Mouse (Mus musculus): ENCODE measurements around the gene Gm5148. TPM values are rescaled to one million over a fixed set of nuclear protein-coding genes. Genes with fewer than 3 reads are reported as not detected.

The Gm5148 gene
- 1 to 10 TPM; 3.3 to 3.4 TPM for total RNA-seq (2021)

DNA sequence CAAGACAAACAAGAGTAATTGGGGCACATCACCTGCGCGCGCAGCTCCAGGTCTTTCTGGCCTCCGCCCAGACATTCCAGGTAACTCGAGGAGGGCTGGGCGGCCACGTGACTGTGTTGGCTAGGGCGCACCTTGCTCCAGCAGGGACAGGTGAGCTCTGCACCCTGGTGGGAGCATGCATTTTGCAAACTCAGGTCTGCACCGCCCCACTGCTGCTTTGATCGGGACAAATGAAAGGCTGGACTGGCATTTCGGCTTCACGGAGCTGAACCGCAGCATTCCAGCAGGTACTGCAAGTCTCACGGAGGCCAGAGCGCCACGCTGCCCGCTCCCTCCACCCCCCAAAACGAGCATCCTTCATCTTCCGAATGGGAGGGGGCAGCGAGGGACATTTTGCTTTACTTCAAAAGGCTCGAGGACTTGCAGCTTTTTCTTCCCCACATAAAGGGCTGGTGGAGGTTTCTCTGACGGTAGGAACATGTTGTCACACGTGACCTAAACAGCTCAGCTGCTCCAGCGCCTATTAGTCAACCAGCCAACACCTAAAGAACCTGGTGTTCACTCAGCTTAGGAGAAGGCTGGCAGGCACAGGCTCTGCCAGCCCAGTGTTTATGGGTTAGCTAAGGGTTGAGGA is at the start of gene Gm5148:
Gene Gm5148 (minus strand): TSS at position 320 of the 634 bp plus-strand sequence.
- DNase-seq (ENCODE audit: low spot score in 2 of 2): peak; percentile 58 to 65
- intact Hi-C loops (cut with DNase I): no loop called here

DNA sequence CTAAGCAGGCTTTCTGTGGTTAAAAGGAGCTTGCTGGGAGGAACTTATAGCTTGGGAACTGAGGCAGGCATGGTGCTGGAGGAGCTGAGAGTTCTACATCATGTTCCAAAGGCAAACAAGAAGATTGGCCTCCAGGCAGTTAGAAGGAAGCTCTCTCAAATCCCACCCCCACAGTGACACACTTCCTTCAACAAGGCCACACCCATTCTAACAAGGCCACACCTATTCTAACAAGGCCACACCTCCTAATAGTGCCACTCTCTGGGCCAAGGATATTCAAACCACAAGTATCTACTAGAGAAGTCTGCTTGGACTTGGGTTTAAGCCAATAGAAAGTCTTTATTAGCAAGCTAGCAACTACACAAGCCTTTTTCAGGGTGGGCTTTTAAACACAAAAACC is 46.7 kb upstream of the Gm5148 start:
- intact Hi-C loops (cut with DNase I): no loop called here
- no peak for DNase-seq (ENCODE audit: low spot score in 2 of 2)

DNA sequence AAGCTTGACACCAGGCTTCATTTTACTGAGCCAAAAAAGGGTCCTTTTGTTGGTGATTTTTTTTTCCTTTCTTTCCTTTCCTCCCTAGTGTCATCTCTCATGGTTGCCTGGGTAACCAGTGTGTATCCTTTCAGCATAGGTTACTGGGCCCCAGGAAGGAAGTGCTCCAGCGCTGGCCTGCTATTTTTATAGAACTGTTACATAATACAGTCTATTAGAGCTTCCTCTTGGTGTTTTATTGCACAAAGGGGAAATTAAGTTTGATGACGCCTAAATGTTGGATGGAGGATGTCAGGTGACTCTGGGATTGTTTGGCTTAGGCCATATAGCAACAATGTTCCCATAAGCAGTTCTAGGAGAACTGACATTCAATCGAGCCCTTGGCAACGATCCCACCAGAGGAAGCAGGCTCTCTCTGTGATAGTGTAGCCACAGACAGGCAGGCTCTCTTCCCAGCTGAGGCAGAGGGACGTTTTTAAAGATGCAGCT is 45.0 kb upstream of the Gm5148 start:
- intact Hi-C loops (cut with DNase I): loop anchor here (1.0 kb wide), 1 partner anchor 130 kb away; the partner anchor contains the start of gene Spry1
- DNase-seq (ENCODE audit: low spot score in 2 of 2): peak; percentile 77 to 84

DNA sequence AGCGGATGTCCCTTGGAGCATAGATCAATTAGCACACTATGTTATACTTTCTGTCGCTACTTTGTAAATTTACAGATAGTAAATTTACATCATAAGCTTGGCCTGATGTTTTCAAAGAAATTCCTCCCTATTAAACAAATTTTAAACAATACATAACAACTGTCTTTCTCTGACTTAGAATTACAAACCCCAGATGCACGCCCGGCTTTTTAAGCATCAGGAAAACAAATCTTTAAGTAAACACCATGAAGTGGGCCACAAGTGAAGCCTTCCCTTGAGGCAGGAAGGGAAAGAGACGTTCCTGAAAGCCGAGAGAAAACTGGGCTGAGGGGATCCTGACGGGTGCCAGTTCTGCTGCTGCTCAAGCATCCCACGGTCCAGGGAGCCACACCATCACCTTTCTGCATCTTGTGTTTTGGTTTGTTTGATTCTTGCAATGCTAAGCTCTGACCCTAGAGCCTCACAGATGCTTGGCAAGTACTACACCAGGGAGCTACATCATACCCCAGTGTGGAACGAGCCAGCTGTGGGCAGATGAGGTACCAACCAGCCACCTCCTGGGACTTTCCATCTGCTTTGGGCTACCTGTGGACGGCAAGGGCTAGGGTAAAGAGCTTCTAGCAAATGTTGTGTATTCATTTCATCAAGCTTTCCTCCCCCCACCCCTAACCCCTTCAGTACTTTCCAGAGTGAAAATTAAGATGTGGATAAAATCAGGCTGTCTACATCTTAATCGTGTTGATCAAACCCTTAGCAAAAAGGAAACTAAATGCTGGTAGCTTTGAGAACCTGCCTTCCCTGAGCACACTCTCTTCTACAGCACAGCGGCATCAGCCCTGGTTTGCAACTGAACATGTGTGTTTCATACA is 43.1 kb upstream of the Gm5148 start:
- DNase-seq (ENCODE audit: low spot score in 2 of 2): no peak
- intact Hi-C loops (cut with DNase I): no loop called here

DNA sequence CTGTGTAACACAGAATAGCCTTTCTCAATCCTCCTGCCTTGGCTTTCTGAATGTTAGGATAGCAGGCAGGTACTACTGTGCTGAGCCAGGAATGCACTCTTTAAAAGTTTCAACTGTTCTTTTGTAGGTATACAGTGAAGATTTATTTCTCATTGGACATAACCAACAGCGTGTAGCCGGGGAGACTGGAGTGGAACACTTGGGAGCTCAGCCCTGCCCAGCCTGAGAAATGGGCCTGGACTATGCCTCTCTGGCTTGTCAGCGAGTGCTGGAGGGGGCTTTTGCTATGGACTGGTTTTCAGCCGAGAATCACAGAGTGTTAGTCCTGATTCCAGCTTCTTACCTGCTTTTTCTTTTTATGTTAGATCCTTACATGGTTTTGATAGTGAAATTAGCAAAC is 42.3 kb upstream of the Gm5148 start:
- intact Hi-C loops (cut with DNase I): no loop called here

DNA sequence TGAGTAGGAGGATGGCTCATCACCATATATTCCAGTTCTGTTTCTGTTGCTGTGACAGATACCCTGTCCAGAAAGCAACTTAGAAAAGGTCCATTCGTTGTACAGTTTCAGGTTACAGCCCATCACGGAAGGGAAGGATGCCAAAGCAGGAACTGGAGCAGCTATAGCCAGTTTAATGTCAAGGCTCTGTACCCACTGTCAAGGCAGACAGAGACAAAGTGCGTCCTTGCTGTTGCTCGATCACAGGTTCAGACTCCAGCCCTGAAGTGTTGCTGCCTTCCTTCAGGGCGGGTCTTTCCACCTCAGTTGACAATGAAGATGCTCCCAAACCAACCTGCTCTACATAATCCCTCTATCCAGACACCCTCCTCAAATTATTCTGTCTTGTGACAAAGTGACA is 41.7 kb upstream of the Gm5148 start:
- intact Hi-C loops (cut with DNase I): no loop called here
- DNase-seq (ENCODE audit: low spot score in 2 of 2): no peak

More for the DNA sequence above, 42.3 kb upstream of the Gm5148 start:
- DNase-seq (ENCODE audit: low spot score in 2 of 2): no peak

DNA sequence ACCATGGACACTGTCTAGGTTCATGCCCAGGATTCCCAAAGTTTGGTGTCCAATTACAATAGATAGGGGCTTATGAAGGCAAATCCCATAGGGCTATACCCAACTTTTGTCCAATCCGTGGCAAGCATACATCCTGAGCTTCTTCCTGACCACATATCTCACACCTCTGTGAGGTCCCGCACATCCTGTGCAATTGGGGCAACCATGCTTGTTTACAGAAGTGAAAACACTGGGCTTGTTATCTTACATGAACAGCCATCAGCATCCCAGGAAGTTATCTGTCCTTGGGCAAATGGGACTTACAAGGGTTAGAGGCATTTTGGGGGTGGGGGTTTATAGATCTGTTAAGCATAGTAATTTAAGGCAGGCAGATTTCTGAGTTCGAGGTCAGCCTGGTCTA is 41.0 kb upstream of the Gm5148 start:
- intact Hi-C loops (cut with DNase I): no loop called here

DNA sequence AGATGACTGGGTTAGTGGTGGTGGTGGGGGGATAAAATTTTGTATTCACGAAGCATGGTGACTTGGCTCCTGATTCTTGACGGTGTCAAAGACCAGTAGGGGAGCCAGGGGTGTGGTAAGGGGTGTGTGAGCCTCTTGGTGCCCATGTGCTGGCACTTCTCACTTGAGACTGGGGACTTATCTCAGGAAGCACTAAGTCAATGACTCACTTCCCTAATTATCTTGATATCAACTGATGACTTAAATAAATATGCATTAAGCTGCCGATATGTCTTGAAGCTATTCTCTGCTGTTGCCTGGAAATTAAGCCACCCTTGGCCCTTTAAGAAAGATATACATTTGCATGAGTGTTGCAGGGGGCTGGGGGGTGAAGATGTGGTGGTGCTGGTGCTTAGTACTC is 38.0 kb upstream of the Gm5148 start:
- intact Hi-C loops (cut with DNase I): no loop called here
- DNase-seq (ENCODE audit: low spot score in 2 of 2): no peak

More for the DNA sequence above, 41.0 kb upstream of the Gm5148 start:
- no peak for DNase-seq (ENCODE audit: low spot score in 2 of 2)

DNA sequence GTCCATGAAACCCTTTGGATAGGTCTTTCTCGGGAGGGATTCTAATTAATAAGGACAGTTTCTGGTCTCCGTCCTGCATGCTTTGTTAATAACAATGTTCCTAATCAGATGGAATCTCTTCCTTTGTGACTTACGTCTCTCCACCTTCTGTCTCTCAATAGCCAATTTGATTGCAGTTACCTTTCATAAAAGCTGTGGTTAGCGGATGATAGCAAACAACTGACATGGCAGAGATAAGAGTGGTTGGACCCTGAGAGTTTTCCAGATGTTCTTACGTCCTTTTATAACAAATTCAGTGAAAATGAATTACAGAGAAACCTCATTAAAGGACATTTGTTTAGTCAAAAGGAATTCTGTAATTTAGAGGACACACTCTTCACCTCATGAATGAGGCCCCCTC is 37.5 kb upstream of the Gm5148 start:
- no peak for DNase-seq (ENCODE audit: low spot score in 2 of 2)
- intact Hi-C loops (cut with DNase I): no loop called here

DNA sequence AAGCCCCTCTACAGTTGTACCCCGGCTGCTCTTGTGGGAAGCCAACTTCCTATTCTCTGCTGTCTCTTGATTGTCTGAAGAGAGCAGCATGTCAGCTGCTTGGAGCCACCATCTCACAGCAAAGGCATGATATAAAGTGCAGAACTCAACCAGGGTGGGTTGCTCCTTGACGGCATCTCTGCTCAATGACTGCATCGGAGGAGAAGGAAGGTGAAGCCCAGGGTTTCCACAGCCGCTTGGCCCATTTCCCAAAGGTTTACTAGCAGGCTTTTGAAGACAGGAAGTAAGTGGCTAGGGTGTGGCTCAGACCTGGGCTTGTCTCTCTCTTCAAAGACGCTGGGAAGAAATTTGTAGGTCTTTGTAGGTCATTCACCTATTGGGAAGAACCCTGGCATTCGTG is 36.6 kb upstream of the Gm5148 start:
- DNase-seq (ENCODE audit: low spot score in 2 of 2): no peak
- intact Hi-C loops (cut with DNase I): no loop called here

DNA sequence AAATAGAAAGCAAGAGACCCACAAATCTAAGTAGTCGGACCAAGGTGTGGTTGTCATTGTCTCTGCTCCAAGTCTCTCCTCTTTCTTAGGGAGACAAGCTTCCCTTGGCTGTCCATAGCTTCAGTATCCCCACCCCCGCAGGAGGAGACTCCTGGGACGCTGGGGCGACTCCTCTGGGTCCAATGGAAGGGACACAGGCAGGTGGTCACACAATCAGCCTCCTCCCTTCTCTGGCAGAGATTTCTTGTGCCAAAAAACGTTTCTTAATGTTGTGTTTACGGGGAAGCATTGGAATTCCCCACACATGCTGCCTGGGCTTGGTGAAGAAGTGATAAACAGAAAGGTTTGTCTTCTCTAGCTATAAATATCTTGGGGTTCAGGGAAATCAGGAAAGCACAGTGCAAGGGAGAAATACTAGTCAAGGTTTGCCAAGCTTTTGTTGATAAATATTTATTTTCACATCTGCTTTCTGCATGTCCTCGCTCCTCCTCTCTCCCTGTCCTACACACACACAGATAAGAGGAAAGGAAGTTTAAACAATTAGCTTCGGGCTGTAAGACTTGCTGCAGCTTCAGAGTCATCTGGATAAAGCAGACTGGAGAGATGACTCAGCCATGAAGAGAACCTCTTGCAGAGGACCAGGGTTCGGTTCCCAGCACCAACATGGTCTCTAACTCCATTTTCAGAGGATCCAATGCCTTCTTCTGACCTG is 34.5 kb upstream of the Gm5148 start:
- no peak for DNase-seq (ENCODE audit: low spot score in 2 of 2)
- intact Hi-C loops (cut with DNase I): no loop called here

DNA sequence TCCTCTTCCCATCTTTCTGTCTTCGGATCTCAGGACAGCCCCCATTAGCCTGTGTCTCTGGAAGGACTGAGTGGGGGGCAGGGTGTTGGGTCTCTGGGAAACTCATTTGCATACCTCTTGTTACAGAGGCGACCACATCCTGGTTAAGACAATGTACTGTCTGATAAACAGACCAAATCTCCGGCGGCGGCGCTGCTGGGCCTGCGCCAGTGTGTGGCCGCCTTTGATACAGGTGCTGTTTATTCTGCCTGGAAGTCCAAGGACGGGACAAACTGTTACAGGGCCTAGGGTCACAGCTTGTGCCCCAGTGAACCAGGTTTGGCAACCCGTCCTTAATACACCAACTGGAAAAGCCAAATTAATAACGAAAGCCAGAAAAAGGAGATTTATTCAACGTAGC is 33.8 kb upstream of the Gm5148 start:
- no peak for DNase-seq (ENCODE audit: low spot score in 2 of 2)
- intact Hi-C loops (cut with DNase I): no loop called here

DNA sequence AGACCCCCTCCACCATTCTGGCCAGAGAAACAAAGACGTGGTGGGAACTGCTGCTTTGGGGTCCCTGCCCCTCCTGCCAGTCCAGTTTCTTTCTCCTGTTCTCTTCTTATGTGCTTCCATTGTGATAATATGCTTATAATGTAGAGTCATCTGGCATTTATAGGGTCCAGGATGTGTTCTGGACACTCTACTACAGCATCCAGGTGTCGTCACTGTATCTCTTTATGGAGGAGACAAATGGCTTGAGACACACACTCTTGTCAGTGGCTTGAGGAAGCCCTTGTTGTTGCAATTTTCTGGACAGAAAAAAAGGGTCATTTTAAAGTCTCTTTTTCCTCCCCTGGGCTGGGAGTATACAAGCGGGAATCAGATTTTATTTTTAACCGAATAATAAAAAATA is 33.3 kb upstream of the Gm5148 start:
- no peak for DNase-seq (ENCODE audit: low spot score in 2 of 2)
- intact Hi-C loops (cut with DNase I): no loop called here

DNA sequence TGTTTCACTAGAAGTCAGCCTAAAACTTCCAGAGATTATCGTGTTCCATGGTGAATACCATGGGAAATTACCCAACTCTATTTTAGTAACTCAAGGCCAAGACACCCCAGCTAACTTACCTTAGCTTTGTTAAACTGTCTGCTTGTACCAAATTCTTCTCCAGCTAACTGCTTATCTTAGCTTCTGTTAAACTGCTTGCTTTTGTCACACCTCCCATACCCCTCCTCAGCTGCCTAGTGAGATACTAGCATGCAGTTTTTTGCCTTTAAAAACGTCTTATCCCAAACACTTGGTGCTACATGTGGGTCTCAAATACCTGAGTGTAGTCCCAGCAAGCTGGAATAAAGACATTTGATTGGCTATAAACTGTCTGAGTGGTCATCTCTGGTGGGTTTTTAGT is 31.7 kb upstream of the Gm5148 start:
- intact Hi-C loops (cut with DNase I): no loop called here
- no peak for DNase-seq (ENCODE audit: low spot score in 2 of 2)

DNA sequence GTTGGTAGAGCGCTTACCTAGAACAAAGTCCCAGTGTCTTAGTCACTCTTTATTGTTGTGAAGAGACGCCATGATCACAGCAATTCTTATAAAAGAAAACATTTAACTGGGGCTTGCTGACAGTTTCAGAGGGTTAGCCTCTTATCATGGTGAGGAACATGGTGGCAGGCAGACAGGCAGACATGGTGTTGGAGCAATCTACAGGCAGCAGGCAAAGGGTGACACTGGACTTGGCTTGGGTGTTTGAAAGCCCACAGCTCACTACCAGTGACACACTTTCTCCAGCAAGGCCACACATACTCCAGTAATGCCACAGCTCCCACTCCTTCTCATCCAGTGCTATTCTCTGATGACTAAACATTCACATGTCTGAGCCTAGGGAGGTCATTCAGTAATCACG is 30.3 kb upstream of the Gm5148 start:
- DNase-seq (ENCODE audit: low spot score in 2 of 2): no peak
- intact Hi-C loops (cut with DNase I): no loop called here

DNA sequence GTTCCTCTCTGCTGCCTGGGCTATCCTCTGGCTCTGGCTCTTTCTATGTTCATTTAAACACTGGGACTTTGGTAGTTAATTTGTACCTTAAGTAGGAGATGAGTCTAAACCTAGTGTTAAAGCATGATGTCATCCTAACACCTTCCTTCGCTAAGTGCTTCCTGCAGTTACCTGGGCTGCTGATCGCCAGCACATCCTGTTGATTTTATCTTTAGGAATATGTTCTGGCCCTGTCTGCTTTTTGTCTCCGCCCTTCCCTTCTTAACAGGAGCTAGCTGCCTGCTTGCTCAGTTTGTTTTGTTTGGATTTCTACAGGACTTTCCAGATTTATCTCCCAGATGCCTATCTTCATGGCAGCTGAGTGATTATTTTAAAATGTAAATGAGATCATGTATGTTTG is 28.9 kb upstream of the Gm5148 start:
- DNase-seq (ENCODE audit: low spot score in 2 of 2): no peak

DNA sequence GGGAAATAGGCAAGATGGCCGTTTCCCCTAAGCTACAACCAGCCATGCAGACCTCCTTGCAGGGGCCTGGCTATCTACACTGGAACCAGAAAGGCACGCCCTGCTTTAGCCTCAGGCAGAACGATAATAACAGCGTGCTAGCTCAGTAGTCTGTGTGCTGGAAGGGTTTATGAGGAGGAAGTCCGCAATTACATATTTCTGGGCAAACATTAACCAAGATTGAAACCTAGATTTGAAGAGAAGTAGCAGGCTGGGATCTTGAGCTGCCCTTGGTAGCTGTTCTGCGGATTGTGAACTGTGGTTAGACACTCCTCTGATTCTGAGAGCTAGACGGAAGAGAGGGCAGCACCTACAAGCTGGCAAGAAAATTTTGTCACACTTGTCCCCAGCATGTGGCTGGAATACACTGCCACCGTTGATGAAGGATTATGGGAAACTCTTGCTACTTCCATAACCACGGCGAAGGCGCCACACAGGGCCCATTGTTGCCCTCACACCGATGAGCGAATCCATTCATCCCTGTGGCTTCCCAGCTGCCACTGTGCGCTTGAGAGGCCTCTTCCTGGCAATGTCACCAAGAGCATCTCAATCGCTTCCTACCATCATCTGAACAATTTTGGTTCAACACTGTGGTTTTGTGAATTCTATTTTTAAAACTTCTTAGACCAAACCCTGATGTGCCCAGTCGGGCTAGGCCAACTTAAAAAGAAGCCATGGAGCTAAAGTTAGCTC is 23.9 kb upstream of the Gm5148 start:
- intact Hi-C loops (cut with DNase I): no loop called here
- DNase-seq (ENCODE audit: low spot score in 2 of 2): peak in 1 of 2 experiments; percentile 37

More for the DNA sequence above, 28.9 kb upstream of the Gm5148 start:
- intact Hi-C loops (cut with DNase I): no loop called here

DNA sequence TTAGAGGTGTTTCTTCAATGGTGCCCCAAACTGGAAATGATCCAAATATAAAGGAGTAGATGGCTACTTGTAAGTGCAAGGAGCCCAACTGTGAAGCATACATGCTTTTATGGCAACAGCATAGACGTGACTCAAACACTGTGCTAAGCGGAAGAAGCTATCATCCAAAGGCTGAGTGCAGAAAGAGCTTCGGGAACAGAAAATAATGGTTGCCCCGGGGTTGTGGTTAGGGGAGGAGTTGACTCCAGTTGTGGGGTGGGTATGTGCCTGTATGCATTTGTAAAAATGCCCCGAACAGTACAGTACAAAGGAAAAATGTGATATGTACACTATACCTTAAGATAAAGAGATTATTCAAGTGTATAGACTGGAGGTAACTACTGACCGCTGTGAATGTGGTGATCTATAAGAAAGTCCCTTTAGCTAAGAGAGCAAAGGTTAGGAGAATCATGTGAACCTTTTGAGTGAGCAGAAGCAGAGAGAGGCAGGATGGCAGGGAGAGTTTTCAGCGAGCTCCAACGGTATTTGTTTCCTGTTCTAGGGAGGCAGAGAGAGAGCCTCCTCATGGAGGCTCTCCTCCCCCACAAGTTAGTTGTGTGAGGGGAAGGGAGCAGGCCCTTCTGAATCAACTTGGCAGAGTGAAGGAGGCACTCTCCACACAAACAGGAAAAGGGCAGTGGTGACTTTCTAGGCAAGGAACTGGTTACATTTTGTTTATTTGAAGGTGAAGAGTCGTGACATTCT is 23.1 kb upstream of the Gm5148 start:
- intact Hi-C loops (cut with DNase I): no loop called here
- no peak for DNase-seq (ENCODE audit: low spot score in 2 of 2)

DNA sequence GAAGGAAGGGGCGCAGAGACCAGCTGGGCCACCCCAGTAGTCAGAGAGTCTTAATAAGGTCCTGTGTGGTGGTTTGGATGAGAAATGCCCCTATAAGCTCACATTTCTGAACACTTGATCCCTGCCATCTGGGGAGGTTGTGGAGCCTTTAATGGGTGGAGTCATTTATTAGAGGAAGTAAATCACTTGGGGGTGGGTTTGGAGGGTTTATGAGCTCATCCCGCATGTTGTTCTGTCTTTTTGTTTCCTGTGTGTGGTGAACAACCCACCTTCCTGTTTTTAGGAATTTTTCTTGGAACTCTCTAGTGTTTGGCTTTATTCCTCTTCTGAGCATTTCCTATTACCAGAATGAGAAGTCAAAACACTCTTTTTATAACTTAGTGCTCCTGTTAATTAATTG is 19.8 kb upstream of the Gm5148 start:
- intact Hi-C loops (cut with DNase I): no loop called here
- no peak for DNase-seq (ENCODE audit: low spot score in 2 of 2)
